Mouse (Mus musculus) erythroblast, adult 5-6 weeks (primary cell): ENCODE measurements around the gene Gnl2. TPM values are rescaled to one million over a fixed set of nuclear protein-coding genes. Genes with fewer than 3 reads are reported as not detected.

Source experiments
- ATAC-seq: replicated peaks from 2 replicates; pipeline ENCODE4 v1.8.0; 2016; ENCODE audit warnings: moderate number of reproducible peaks, mild to moderate bottlenecking, moderate TSS enrichment, inconsistent platforms; ENCODE audit not compliant: poor library complexity, low FRiP score, severe bottlenecking
- total RNA-seq, 2 experiments: library from RNA; stranded (forward) in 1 of 2; stranded (reverse) in 1 of 2; fragments of 150-400 nt in 1 of 2; fragments of 200-764, 138-1000 nt in 1 of 2; gene quantifications; 2 replicates each; pipeline versions ENCODE4 v1.2.3 to v1.2.4; 2015 to 2017; ENCODE audit warnings: low replicate concordance in 2 of 2

Gnl2 gene
- total RNA-seq, 2 experiments from 2014 or later, result 11.1 to 30.8 TPM

GRCm38 (mm10) chr4:125066490-125067370 lies 50.3 kb downstream of the Gnl2 start, which contains the start of gene Snip1:
Gene Snip1, plus strand, starts transcription at chr4:125066672.
- peak; percentile 97 for ATAC-seq

- ATAC-seq, result no peak
These were observed 61.3 kb downstream of the Gnl2 start for GRCm38 (mm10) chr4:125077700-125078099.

- no peak for ATAC-seq
These were observed 62.3 kb downstream of the Gnl2 start for GRCm38 (mm10) chr4:125078698-125079097.

- ATAC-seq, result peak; percentile 82
These were observed 68.3 kb downstream of the Gnl2 start, which contains the start of gene Meaf6 for GRCm38 (mm10) chr4:125084403-125085345. Gene Meaf6, plus strand, starts transcription at chr4:125085134.

GRCm38 (mm10) chr4:125085346-125085841 lies 69.0 kb downstream of the Gnl2 start:
- ATAC-seq, result peak; percentile 90

GRCm38 (mm10) chr4:125093031-125093430 lies 76.6 kb downstream of the Gnl2 start:
- ATAC-seq, result no peak

- no peak for ATAC-seq
These were observed 79.7 kb downstream of the Gnl2 start for GRCm38 (mm10) chr4:125096066-125096465.

- ATAC-seq, result no peak
These were observed 81.0 kb downstream of the Gnl2 start for GRCm38 (mm10) chr4:125097412-125097811.

GRCm38 (mm10) chr4:125099458-125099857 lies 83.1 kb downstream of the Gnl2 start:
- peak; percentile 76 for ATAC-seq

- ATAC-seq, result no peak
These were observed 84.9 kb downstream of the Gnl2 start for GRCm38 (mm10) chr4:125101334-125101733.

Other genes starting within 250 kb of the Gnl2 start
- gene Mtf1, start 214.5 kb upstream of the Gnl2 start, total RNA-seq (2015; ENCODE audit: low replicate concordance), result 5.2 and 5.4 TPM in 2 replicates
- 8.6 and 17.4 TPM in 2 replicates for gene Mtf1, start 214.5 kb upstream of the Gnl2 start, total RNA-seq (2017; ENCODE audit: low replicate concordance)
- gene Yrdc, start 165.9 kb upstream of the Gnl2 start, total RNA-seq (2015; ENCODE audit: low replicate concordance), result 8.2 and 14.0 TPM in 2 replicates
- gene Yrdc, start 165.9 kb upstream of the Gnl2 start, total RNA-seq (2017; ENCODE audit: low replicate concordance), result 1.2 and 1.5 TPM in 2 replicates
- 5.8 TPM in 1 of 2 replicates, not detected in the other for gene 1110065P20Rik, start 165.4 kb upstream of the Gnl2 start, total RNA-seq (2015; ENCODE audit: low replicate concordance)
- 0.70 and 3.3 TPM in 2 replicates for gene 1110065P20Rik, start 165.4 kb upstream of the Gnl2 start, total RNA-seq (2017; ENCODE audit: low replicate concordance)
- not detected in 2 replicates for gene Maneal, start 154.4 kb upstream of the Gnl2 start, total RNA-seq (2015; ENCODE audit: low replicate concordance)
- gene Maneal, start 154.4 kb upstream of the Gnl2 start, total RNA-seq (2017; ENCODE audit: low replicate concordance), result not detected in 2 replicates
- not detected in 2 replicates for gene Epha10, start 135.7 kb upstream of the Gnl2 start, total RNA-seq (2015; ENCODE audit: low replicate concordance)
- gene Epha10, start 135.7 kb upstream of the Gnl2 start, total RNA-seq (2017; ENCODE audit: low replicate concordance), result not detected in 2 replicates
- gene 9930104L06Rik, start 79.5 kb upstream of the Gnl2 start, total RNA-seq (2015; ENCODE audit: low replicate concordance), result 0.38 and 0.84 TPM in 2 replicates
- 3.2 and 6.1 TPM in 2 replicates for gene 9930104L06Rik, start 79.5 kb upstream of the Gnl2 start, total RNA-seq (2017; ENCODE audit: low replicate concordance)
- gene Cdca8, start 77.3 kb upstream of the Gnl2 start, total RNA-seq (2015; ENCODE audit: low replicate concordance), result 50.9 and 62.5 TPM in 2 replicates
- gene Cdca8, start 77.3 kb upstream of the Gnl2 start, total RNA-seq (2017; ENCODE audit: low replicate concordance), result 52.7 and 74.9 TPM in 2 replicates
- gene Rspo1, start 30.2 kb upstream of the Gnl2 start, total RNA-seq (2015; ENCODE audit: low replicate concordance), result 0.58 TPM in 1 of 2 replicates, not detected in the other
- 0.42 TPM in 1 of 2 replicates, not detected in the other for gene Rspo1, start 30.2 kb upstream of the Gnl2 start, total RNA-seq (2017; ENCODE audit: low replicate concordance)
- gene Dnali1, start 49.1 kb downstream of the Gnl2 start, total RNA-seq (2015; ENCODE audit: low replicate concordance), result not detected in 2 replicates
- gene Dnali1, start 49.1 kb downstream of the Gnl2 start, total RNA-seq (2017; ENCODE audit: low replicate concordance), result not detected in 2 replicates
- gene Snip1, start 50.1 kb downstream of the Gnl2 start, total RNA-seq (2015; ENCODE audit: low replicate concordance), result 5.9 and 9.8 TPM in 2 replicates
- gene Snip1, start 50.1 kb downstream of the Gnl2 start, total RNA-seq (2017; ENCODE audit: low replicate concordance), result 7.5 and 17.4 TPM in 2 replicates
- 15.0 and 20.8 TPM in 2 replicates for gene Meaf6, start 68.5 kb downstream of the Gnl2 start, total RNA-seq (2015; ENCODE audit: low replicate concordance)
- gene Meaf6, start 68.5 kb downstream of the Gnl2 start, total RNA-seq (2017; ENCODE audit: low replicate concordance), result 20.4 and 34.7 TPM in 2 replicates
- gene Zc3h12a, start 111.3 kb downstream of the Gnl2 start, total RNA-seq (2015; ENCODE audit: low replicate concordance), result 1.3 and 1.5 TPM in 2 replicates
- 1.2 TPM in 1 of 2 replicates, not detected in the other for gene Zc3h12a, start 111.3 kb downstream of the Gnl2 start, total RNA-seq (2017; ENCODE audit: low replicate concordance)